Mouse (Mus musculus) testis, adult 2 months (tissue): Measurements from ENCODE around the gene Ksr1.

ENCODE experiments used
- CTCF ChIP-seq: fragments of 200-500 bp; IDR thresholded peaks from 2 replicates; pipeline ENCODE4 v1.5.1; 2012; ENCODE audit warnings: low read depth, mild to moderate bottlenecking, inconsistent platforms, low read length, moderate library complexity; ENCODE audit not compliant: control insufficient read depth, insufficient read depth, insufficient replicate concordance
- POLR2A ChIP-seq: fragments of 200-500 bp; IDR thresholded peaks from 2 replicates; pipeline ENCODE4 v1.6.1; 2012; ENCODE audit warnings: low read depth, mild to moderate bottlenecking, inconsistent platforms, low read length, moderate library complexity; ENCODE audit not compliant: control insufficient read depth

DNA sequence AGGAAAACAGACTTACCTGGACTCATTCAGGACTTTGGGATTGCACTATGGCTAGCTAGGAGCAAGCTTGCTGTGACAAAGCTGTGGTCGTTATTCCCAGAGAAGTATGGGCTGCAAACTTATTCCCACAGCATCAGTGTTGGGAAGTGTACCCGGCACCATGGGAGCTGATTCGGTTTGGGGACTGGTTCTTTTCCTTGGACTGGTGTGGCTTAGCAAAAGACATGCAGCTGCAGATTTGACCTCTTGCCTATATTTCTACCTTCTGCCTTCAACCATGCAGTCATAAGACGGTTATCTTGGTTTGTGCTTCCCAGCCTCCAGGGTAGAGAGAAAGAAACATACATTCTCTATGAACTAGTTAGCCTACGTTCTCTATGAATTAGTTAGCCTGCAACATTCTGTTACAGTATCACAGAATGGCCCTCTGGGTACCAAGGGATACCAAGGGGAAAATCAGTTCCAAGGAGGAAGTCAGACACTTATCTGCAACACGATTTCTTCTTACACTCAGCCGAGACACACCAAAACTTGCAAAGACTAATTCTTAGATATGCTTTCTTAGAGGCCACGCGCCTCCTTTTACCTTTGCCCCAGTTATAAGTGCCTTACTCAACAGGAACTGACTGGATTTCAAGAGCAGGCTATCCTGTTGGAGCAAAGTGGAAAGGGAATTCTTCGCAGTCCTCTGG lies 159.8 kb downstream of the Ksr1 start:
- TF ChIP-seq CTCF (no peak), POLR2A (no peak)
